Mouse (Mus musculus) adrenal gland, postnatal 14 days (tissue): Measurements from ENCODE around the gene Cybc1. TPM values are rescaled to one million over a fixed set of nuclear protein-coding genes. Genes with fewer than 3 reads are reported as not detected.
A peak's percentile ranks its signal among the peaks of the same experiment; 100 is the strongest.

ENCODE experiments used
- DNase-seq: peaks from one replicate; pipeline ENCODE4 v3.0.0; 2021; ENCODE audit warnings: mixed read lengths
- total RNA-seq: library from RNA; stranded (reverse); gene quantifications from 2 replicates; pipeline ENCODE4 v1.2.3, GENCODE M21; 2021

Cybc1 gene
- total RNA-seq, 1 experiment from 2014 or later, result 14.3 TPM

DNA sequence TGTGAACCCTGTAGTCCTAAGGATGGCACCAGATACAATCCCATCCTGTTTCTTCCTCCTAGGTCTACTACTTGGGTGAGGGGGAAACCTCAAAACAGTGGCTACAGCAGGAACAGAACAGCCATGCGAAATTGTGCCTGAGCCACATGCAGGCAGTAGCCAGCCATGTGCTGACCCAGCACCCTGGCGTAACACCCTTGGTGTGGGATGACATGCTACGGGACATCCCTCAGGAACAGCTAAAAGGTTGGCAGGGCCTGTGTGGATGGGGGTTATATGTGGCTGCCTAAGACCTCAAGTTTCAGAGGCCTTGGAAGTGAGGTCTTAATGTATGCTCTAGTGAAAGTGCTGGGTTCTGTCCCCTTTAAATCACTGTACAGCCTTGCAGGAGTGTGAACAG lies 12.3 kb downstream of the Cybc1 start:
- DNase-seq, result no peak

DNA sequence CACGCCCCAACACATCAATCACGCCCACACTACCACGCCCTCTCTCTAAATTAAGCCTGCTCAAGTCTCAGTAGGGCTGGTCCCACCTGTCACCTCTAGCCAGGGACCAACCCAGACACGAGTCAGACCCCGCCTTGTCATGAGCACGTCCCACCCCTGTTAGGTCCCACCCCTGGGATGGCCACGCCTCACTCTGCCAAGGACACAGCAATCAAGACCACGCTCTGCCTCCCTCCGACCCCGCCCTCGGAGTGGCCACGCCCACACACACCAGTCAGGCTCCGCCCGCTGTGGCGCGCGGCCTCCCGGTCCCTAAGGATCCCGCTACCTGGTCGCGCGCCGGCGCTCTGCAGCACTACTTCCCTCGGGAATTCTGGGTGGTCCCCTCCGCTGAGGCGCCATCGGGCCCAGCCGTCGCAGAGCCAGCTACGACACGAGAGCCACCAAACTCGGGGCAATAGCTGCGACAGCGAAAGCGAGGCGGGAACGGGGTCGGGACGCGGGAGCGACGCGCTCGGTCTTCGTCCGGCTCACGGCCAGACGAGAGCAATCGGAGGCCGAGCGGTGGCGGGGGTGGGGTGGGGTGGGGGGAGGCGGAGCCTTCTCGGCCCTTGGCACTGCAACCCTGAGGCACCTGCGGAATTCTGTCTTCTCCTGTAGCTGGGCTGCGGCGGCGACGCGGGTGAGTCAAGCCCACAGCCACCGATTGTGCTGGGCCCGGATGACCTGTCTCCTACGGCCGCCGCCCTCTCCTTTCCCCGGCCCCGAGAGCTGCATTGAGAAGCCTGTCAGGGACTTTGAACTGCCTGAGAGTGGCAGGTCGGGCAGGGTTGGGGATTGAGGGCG lies 24.7 kb downstream of the Cybc1 start, which contains the start of the genes Hexdc and Ogfod3:
Gene Hexdc (plus strand): TSS at position 273 of the 846 bp plus-strand sequence.
Gene Ogfod3 (minus strand): TSS at position 551 of the 846 bp plus-strand sequence.
- DNase-seq, result peak; percentile 98

DNA sequence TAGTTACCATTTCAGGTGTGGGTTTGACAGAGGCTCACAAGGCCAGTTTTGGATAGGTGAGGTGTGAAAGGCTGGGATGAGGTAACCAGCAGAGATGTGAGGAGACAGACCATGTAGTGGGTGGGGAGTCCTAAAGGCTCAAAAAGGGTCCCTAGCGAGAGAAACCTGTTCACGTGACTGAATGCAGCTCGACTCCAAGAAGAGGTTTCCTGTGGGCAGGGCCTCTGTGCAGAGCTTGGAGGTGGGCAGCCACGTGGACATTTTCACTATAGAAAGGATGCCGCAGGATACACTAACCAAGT lies 25.3 kb downstream of the Cybc1 start:
- DNase-seq, result no peak

GRCm38 (mm10) chr11:121201436-121202198 lies 27.5 kb downstream of the Cybc1 start:
- peak; percentile 56 for DNase-seq

DNA sequence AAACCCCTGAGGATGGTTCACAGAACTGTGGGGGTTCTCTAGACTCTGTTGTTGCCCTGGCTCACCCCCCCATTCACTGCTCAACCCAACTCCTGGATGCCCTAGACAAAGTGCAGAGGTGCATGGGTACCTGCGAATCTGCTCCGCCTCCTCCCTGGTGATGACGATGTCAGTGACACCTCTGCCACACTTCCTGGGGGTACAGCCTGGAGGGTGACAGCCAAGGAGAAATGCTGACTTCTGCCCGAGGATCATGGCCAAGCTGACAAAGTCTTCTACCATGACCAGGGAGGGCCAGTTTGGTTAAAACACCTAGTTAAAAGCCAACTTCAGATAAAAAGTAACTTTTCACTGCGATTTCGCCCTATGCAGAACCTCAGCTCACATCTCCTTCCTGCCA lies 28.3 kb downstream of the Cybc1 start:
- no peak for DNase-seq

DNA sequence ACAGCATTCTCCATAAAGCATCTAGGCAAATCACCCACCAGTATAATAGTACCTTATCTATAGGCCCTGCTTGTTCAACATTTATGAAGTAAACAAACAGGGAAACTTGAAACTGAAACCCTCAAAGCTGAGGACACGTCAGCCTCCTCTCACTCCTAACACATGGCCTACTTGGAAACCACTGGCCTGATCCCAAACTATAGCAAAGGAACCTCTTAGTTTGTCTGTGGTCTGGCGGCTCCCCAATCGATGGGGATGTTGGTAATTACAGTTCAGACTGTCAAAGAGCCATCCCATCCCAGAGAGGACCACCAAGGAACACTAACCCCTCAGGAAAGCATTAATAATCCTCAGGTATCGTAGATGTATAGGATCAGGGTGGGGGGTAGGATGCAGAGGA lies 29.3 kb downstream of the Cybc1 start:
- no peak for DNase-seq

- no peak for DNase-seq
Measured at GRCm38 (mm10) chr11:121198622-121199021, 30.5 kb downstream of the Cybc1 start.

DNA sequence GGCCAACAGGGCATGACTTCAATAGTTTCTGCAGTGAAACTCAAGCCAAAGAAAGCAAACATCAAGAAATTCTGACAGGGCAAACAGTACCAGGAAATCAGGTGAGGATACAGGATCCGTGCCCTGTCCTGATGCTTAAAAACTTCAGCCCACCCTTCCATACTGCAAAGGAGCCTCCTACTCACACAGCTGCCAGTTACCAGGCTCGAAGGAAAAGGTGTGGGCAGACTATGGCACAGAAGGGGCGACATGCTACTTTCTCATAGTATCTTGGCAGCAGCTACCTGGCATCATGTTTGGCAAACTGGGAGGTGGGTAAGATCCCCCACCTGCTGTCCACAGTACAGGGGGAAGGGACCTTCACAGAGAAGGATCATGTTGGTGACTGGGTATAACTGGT lies 35.7 kb downstream of the Cybc1 start:
- DNase-seq, result no peak

DNA sequence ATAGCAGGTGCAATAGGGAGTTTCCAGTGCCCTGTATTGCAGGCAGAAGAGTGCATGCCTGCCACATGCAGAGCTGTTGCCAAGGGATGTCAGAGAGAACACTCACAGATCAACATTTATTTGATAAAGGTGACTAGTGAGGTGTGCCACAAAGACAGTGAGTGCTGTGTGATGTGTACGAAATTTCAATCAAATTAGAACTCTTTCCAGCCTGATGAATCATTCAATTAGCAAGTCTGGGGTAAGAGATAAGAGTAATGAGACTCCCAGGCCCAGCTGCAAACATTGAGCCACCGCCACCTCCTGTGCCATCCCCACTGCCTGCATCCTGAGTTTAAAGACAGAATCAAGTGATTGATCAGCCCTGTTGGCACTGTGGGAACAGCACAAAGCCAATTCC lies 36.4 kb downstream of the Cybc1 start:
- DNase-seq, result no peak

DNA sequence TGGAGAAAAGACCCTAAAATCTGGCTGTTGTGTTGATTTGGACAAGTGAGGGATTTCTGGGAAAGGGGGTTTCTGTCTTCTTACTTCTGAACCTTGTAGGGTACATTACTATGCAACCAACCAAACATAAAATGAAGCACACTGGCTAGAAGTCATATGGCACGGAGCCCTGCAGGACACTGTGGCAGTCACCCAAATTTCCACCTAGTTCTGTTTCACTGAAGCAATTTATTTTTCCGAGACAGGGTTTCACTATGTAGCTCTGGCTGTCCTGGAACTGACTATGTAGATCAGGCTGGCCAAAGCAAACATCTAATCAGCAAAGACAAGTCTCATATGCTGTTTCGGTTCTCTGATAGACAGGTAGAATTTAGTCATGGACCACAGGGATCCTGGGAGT lies 39.4 kb downstream of the Cybc1 start:
- peak; percentile 40 for DNase-seq

- DNase-seq, result peak; percentile 85
Measured at GRCm38 (mm10) chr11:121176285-121177270, 52.5 kb downstream of the Cybc1 start.

DNA sequence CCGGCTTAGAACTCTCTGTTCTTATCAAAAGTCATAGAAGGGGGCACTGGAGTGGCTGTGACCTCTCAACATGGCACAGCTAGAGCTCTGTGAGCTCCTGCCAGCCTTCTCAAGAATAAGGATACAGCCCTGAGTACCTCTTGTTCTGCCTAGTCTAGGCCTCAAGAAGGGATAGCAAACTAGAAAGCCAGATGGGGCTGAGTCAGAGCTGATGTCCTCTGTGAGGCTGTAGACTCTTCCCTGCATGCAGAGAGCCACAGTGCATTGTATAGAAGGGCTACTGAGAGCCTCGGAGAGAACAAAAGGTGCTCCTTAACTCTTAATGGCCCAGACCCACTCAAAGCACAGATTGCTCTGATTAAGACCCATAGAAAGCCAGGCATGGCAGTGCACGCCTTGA lies 54.9 kb downstream of the Cybc1 start:
- no peak for DNase-seq

DNA sequence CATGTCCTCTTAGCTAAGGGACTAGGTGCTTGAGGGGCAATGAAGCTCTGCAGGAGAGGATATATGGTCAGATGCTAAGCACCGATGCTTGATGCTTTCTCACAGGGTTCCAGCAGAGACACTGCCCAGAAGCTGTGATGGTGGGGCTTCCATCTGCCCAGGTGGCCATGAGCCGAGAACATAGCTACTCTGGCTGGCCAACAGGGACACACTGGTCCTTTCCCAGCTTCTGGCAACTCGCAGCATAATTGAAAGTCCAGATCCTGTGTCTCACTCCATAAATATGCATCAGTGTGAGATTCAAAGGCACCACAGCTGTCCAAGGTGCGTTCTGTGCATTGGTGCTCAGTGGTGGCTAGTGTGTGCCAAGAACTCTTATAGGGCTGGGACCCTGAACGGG lies 55.9 kb downstream of the Cybc1 start:
- DNase-seq, result no peak

Other genes with a start within 250 kb of the Cybc1 start
- 124 and 135 TPM in 2 replicates for gene Csnk1d, start 238.0 kb downstream of the Cybc1 start, total RNA-seq
- 0.48 and 3.8 TPM in 2 replicates for gene Cd7, start 189.9 kb downstream of the Cybc1 start, total RNA-seq
- gene Sectm1b, start 165.8 kb downstream of the Cybc1 start, total RNA-seq, result not detected in 2 replicates
- gene Sectm1a, start 148.1 kb downstream of the Cybc1 start, total RNA-seq, result not detected in 2 replicates
- not detected in 2 replicates for gene Tex19.2, start 110.6 kb downstream of the Cybc1 start, total RNA-seq
- not detected in 2 replicates for gene Tex19.1, start 83.2 kb downstream of the Cybc1 start, total RNA-seq
- not detected in 2 replicates for gene Uts2r, start 69.1 kb downstream of the Cybc1 start, total RNA-seq
- 11.5 and 13.7 TPM in 2 replicates for gene Hexdc, start 24.9 kb downstream of the Cybc1 start, total RNA-seq
- gene Ogfod3, start 24.6 kb downstream of the Cybc1 start, total RNA-seq, result 23.0 and 24.6 TPM in 2 replicates
- 29.9 and 36.5 TPM in 2 replicates for gene Narf, start 7.9 kb upstream of the Cybc1 start, total RNA-seq
- 36.9 and 37.5 TPM in 2 replicates for gene Foxk2, start 30.7 kb upstream of the Cybc1 start, total RNA-seq
- gene Wdr45b, start 125.1 kb upstream of the Cybc1 start, total RNA-seq, result 53.3 and 54.3 TPM in 2 replicates
- 3.9 and 4.9 TPM in 2 replicates for gene Rab40b, start 158.9 kb upstream of the Cybc1 start, total RNA-seq
- gene Fn3krp, start 192.1 kb upstream of the Cybc1 start, total RNA-seq, result 16.7 and 17.7 TPM in 2 replicates
- gene Fn3k, start 205.6 kb upstream of the Cybc1 start, total RNA-seq, result 7.6 and 13.7 TPM in 2 replicates
- gene Tbcd, start 222.6 kb upstream of the Cybc1 start, total RNA-seq, result 31.6 and 37.9 TPM in 2 replicates